Mouse (Mus musculus) lung, adult 2 months (tissue): ENCODE results near the gene Nptx2.

Source experiments
- CTCF ChIP-seq: fragments of 200-500 bp; IDR thresholded peaks from 2 replicates; pipeline ENCODE4 v1.5.1; 2011; ENCODE audit warnings: mild to moderate bottlenecking, low read length, control low read depth; ENCODE audit not compliant: insufficient read depth
- POLR2A ChIP-seq: fragments of 200-500 bp; IDR thresholded peaks from 2 replicates; pipeline ENCODE4 v1.6.1; 2011; ENCODE audit warnings: low read depth, mild to moderate bottlenecking, control low read depth, low read length, borderline replicate concordance; ENCODE audit errors: extremely low read depth

- TF ChIP-seq CTCF: no peak
- no peak for TF ChIP-seq POLR2A
Measured at GRCm38 (mm10) chr5:144506689-144507552, 38.8 kb upstream of the Nptx2 start.
